Mouse (Mus musculus) G1E (cell line): ENCODE results near the gene Psmc1. TPM values are rescaled to one million over a fixed set of nuclear protein-coding genes. Genes with fewer than 3 reads are reported as not detected.

Experiments used
- ATAC-seq: 2 replicates; pipeline ENCODE4 v1.8.0; 2016; ENCODE audit warnings: mild to moderate bottlenecking; ENCODE audit not compliant: insufficient number of reproducible peaks, poor library complexity, low FRiP score, severe bottlenecking; ENCODE audit errors: extremely low read depth
- DNase-seq: peaks from one replicate; pipeline ENCODE4 v3.0.0; 2012; ENCODE audit warnings: low spot score
- H3K27me3 ChIP-seq: 2 replicates; pipeline ENCODE4 v1.6.1; 2012; ENCODE audit warnings: mild to moderate bottlenecking, low read length, inconsistent platforms; ENCODE audit not compliant: insufficient read depth
- H3K36me3 ChIP-seq: replicated peaks from 2 replicates; pipeline ENCODE3; 2012; ENCODE audit warnings: mild to moderate bottlenecking, inconsistent platforms
- H3K4me1 ChIP-seq: 2 replicates; pipeline ENCODE4 v1.6.1; 2012; ENCODE audit warnings: low read depth, low read length, inconsistent platforms, mixed read lengths; ENCODE audit not compliant: insufficient read depth
- H3K4me3 ChIP-seq: 2 replicates; pipeline ENCODE4 v1.5.1; 2012; ENCODE audit warnings: low read depth, mild to moderate bottlenecking, inconsistent platforms, low read length, moderate library complexity, mixed read lengths
- H3K9me3 ChIP-seq: replicated peaks from 2 replicates; pipeline ENCODE4 v1.6.1; 2012; ENCODE audit warnings: inconsistent platforms
- CTCF ChIP-seq: IDR thresholded peaks from 2 replicates; pipeline ENCODE4 v1.5.1; 2012; ENCODE audit warnings: low read depth, low read length, inconsistent platforms, mixed read lengths
- GATA1 ChIP-seq: IDR thresholded peaks from 2 replicates; pipeline ENCODE4 v1.6.1; 2012; ENCODE audit warnings: borderline replicate concordance, low read length, inconsistent platforms, mixed read lengths
- GATA2 ChIP-seq: IDR thresholded peaks from 2 replicates; pipeline ENCODE4 v1.6.1; 2012; ENCODE audit warnings: low read depth, low read length, inconsistent platforms, borderline replicate concordance
- POLR2AphosphoS5 ChIP-seq: IDR thresholded peaks from 2 replicates; pipeline ENCODE4 v1.6.1; 2012; ENCODE audit warnings: low read depth, low read length, inconsistent platforms; ENCODE audit not compliant: insufficient replicate concordance
- TAL1 ChIP-seq: conservative IDR thresholded peaks from 2 replicates; pipeline ENCODE4 v1.6.1; 2012; ENCODE audit warnings: low read depth, low read length, inconsistent platforms, mixed read lengths
- polyA plus RNA-seq: library from polyadenylated mRNA; stranded (reverse); fragments of >175 nt; gene quantifications from 2 replicates; pipeline ENCODE4 v1.2.3, GENCODE M21; 2012
- total RNA-seq, 2 experiments: library from RNA; stranded (forward) in 1 of 2; stranded (reverse) in 1 of 2; fragments of 200-1000 nt in 1 of 2; fragments of >200 nt in 1 of 2; fragmentation: Nextera tagmentation in 1 of 2; gene quantifications; 2 replicates each; pipeline ENCODE4 v1.2.3; 2014 to 2017

The Psmc1 gene
- total and polyA plus RNA-seq, 3 experiments, result 65.1 to 293 (median 162) TPM

DNA sequence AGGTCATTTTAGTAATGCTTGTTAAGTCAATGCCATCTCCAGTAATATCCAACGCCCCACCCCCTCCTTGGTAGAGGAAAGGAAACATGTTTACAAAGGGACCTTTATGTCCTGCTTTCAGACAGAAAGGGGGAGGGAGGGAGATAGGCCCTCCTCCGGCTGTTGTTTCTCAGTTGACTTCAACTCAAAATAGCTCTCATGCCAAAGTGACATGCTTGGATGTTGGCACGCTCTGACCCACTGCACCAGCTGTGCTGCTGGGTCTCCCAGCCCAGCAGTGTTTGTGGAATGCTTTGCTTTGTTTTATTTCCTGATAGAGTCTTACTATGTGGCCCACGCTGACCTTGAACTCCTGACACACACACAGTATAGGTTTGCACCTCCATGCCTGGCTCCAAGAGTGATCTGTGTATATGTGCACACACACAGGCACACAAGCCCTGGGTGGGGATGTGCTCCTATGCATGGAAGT lies 36.7 kb upstream of the Psmc1 start:
- no peak for TF ChIP-seq POLR2AphosphoS5
- TF ChIP-seq GATA2, result no peak
- no peak for TF ChIP-seq CTCF
- no peak for TF ChIP-seq TAL1
- TF ChIP-seq GATA1, result no peak
- peaks cover 6% of the 10 kb centered on the region; the same call in 1 of the 2 replicates for H3K27me3 ChIP-seq
- DNase-seq, result no peak
- no peak for ATAC-seq
- no peaks in the 10 kb centered on the region for H3K4me1 ChIP-seq
- no peaks in the 10 kb centered on the region for H3K9me3 ChIP-seq
- no peaks in the 10 kb centered on the region for H3K36me3 ChIP-seq
- H3K4me3 ChIP-seq, result no peak overlapping the region

DNA sequence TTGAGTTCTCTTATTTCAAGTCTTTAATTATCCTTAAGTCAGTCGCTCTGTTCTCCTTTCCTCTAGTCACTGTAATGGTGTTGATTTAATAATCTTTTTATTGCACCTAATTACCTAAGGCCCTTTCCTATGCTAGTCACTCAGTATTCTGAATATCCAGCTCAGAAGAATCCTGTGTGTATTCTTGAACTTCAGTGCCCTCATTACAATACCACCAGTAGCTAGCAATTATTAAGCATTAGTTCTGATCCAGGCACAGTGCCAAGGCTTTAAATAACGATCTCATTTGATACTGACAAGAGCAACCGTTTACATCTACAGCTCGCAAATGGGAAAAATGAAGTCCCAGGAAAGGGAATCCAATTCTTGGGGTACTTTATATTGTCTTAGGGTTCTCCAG lies 34.2 kb upstream of the Psmc1 start:
- H3K9me3 ChIP-seq, result no peaks in the 10 kb centered on the region
- DNase-seq (no peak), ATAC-seq (no peak)
- peaks cover 8% of the 10 kb centered on the region for H3K27me3 ChIP-seq
- H3K36me3 ChIP-seq, result no peaks in the 10 kb centered on the region
- H3K4me3 ChIP-seq, result no peak overlapping the region
- H3K4me1 ChIP-seq, result no peaks in the 10 kb centered on the region
- TF ChIP-seq TAL1, result no peak

DNA sequence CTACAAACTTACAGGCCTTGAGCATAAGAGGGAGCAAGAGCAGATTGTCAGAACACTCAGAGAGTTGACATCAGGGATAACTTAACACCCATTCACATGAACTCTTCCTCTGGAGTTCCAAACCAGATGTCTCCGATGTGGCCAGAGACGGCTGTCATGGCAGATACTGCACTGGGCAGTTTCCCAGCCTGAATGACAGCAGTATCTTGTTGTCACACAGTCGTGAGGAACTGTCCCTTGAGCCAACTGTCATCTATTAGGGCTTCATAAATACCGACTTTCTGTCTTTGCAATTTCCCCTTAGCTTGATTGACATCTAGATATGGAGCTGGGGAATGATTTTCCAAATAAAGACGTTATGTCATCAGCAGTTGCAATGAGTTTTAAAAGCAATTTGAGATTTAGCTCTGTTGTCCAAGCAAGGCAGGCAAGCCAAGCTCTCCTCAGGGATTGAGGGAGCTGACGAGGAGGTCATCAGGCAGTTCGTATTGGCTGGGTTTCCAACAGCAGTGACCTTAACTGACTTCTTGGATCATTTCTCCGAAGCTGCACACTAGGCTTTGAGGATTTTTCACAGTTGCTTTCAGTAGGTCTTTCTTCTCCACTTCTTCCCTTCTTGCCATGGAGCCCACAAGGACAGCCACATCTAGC lies 30.2 kb upstream of the Psmc1 start:
- Histone ChIP-seq H3K9me3 (peaks cover 3% of the 10 kb centered on the region; the same call in 1 of the 2 replicates), H3K4me1 (peaks cover 4% of the 10 kb centered on the region; the same call in 1 of the 2 replicates), H3K27me3 (peaks cover 6% of the 10 kb centered on the region), H3K36me3 (no peaks in the 10 kb centered on the region), H3K4me3 (no peak overlapping the region)
- no peak; the same call in 1 of the 2 replicates for ATAC-seq
- DNase-seq, result no peak
- TF ChIP-seq POLR2AphosphoS5 (no peak), CTCF (no peak), GATA1 (no peak)

DNA sequence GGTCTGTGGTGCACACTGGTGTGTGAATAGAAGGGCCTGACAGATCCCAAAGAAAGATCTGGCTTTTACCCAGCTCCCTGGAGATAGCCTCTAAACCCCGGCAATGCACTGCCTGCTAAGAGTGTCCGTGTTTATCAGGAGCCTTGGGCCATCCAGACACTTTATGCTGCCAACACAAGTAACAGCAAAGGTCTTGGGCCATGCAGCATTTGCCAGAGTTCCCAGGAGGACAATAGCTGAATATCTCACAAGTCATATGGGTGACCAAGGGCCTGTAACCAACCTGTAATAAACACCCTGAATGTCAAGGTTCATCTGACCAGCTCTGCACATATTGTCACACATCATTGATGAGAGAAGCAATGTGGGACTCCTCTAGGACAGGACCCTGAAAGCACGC lies 21.9 kb upstream of the Psmc1 start:
- Histone ChIP-seq H3K36me3 (no peaks in the 10 kb centered on the region), H3K4me3 (no peak overlapping the region), H3K9me3 (peaks cover 2% of the 10 kb centered on the region; the same call in 1 of the 2 replicates), H3K4me1 (peaks cover 4% of the 10 kb centered on the region; the same call in 1 of the 2 replicates), H3K27me3 (peaks cover 21% of the 10 kb centered on the region)
- TF ChIP-seq POLR2AphosphoS5, result no peak
- no peak for TF ChIP-seq GATA1
- TF ChIP-seq GATA2, result no peak
- TF ChIP-seq TAL1, result no peak
- no peak for TF ChIP-seq CTCF
- ATAC-seq, result no peak
- DNase-seq, result no peak

DNA sequence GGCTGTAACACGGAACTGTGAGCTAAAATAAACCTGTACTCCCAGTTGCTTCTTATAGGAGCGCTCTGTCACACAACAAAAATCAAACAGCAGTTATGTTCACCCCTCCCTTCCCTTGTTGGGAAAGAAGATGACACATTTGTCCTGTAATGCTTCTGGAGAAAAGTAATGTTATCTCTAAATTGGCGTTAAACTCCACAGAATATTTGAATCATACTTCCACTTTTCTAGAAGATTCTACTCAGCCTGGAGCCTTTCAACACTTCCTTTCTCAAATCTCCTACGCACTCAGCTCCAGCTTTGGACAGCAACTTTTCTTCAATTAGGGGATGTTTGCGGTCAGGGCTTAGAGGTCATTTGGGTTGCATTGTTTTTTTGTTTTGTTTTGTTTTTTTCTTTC lies 20.7 kb upstream of the Psmc1 start:
- Histone ChIP-seq H3K27me3 (peaks cover 24% of the 10 kb centered on the region), H3K36me3 (no peaks in the 10 kb centered on the region), H3K9me3 (no peaks in the 10 kb centered on the region), H3K4me3 (no peak overlapping the region), H3K4me1 (peaks cover 1% of the 10 kb centered on the region; the same call in 1 of the 2 replicates)
- TF ChIP-seq POLR2AphosphoS5, result no peak
- no peak for TF ChIP-seq GATA1
- TF ChIP-seq GATA2, result no peak
- no peak for TF ChIP-seq TAL1
- TF ChIP-seq CTCF, result no peak
- ATAC-seq, result no peak
- no peak for DNase-seq

DNA sequence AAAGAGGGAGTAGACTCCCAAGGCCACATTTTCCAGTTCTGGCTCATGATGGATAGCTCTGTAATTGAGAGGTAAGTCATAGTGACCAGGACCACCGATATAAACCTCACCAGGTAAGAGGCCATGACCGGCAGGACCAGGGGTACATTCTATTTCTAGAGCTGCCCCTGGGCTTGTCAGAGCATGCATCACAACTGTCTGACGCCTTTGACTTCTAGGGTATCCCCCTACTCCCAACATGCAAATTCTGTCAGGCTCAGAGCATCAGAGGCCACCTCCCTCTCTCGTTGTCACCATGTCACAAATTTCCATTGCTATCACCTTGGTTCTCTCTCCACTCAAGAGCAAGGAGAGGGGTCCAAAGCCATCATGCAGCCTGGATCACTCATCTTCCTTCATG lies 19.2 kb upstream of the Psmc1 start:
- Histone ChIP-seq H3K4me3 (no peak overlapping the region), H3K27me3 (peaks cover 24% of the 10 kb centered on the region), H3K36me3 (no peaks in the 10 kb centered on the region), H3K4me1 (no peaks in the 10 kb centered on the region), H3K9me3 (no peaks in the 10 kb centered on the region)
- ATAC-seq (no peak), DNase-seq (no peak)
- TF ChIP-seq GATA1, result no peak
- TF ChIP-seq POLR2AphosphoS5, result no peak
- TF ChIP-seq TAL1, result no peak
- no peak for TF ChIP-seq GATA2
- TF ChIP-seq CTCF, result no peak

DNA sequence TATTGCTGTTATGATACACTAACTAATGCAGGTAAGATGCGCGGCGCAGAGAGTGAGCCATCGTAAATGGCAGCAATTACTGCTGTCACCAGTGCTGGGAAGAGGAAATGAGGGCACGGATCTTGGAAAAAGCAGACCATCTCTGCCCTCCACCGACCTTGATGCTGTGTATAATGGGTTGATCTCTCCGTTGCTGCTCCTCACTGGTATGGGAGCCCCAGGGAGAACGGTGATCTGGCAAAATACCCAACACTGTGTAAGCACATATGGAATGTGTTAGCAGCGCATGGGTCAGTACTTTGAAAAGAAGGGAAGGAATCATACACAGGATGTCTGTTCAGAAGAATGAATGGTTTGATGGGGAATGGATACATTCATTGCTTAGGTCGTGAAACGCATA lies 16.9 kb upstream of the Psmc1 start:
- Histone ChIP-seq H3K9me3 (no peaks in the 10 kb centered on the region), H3K4me3 (no peak overlapping the region), H3K27me3 (peaks cover 24% of the 10 kb centered on the region), H3K36me3 (no peaks in the 10 kb centered on the region), H3K4me1 (no peaks in the 10 kb centered on the region)
- no peak for TF ChIP-seq GATA1
- TF ChIP-seq POLR2AphosphoS5, result no peak
- no peak for TF ChIP-seq GATA2
- TF ChIP-seq CTCF, result no peak
- TF ChIP-seq TAL1, result no peak
- no peak for ATAC-seq
- no peak for DNase-seq
